Mouse (Mus musculus) lung, adult 2 months (tissue): Measurements from ENCODE around the gene Tbl1xr1.

Experiments used
- CTCF ChIP-seq: fragments of 200-500 bp; IDR thresholded peaks from 2 replicates; pipeline ENCODE4 v1.5.1; 2011; ENCODE audit warnings: mild to moderate bottlenecking, low read length, control low read depth; ENCODE audit not compliant: insufficient read depth
- POLR2A ChIP-seq: fragments of 200-500 bp; IDR thresholded peaks from 2 replicates; pipeline ENCODE4 v1.6.1; 2011; ENCODE audit warnings: low read depth, mild to moderate bottlenecking, control low read depth, low read length, borderline replicate concordance; ENCODE audit errors: extremely low read depth

DNA sequence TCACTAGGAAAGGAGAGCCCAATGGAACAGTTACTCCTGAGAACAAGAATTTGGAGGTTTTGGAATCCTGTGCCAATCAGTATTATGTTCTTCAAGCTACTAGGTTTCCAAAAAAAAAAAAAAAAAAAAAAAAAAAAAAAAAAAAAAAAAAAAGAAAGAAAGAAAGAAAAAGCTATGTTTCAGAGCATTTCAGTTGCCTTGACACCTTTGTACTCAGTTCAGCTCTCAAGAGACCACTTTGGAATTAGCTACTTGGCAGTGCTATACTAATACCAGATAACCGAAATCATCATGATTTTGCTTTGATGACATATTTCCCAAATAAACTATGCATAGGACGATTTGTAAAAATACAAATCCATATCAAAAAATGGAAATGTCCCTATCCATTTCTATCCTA, 145.1 kb downstream of the Tbl1xr1 start:
- TF ChIP-seq POLR2A: no peak
- no peak for TF ChIP-seq CTCF
